17 mouse cellular contexts compared by ENCODE assay signal in the genomic region with DNA sequence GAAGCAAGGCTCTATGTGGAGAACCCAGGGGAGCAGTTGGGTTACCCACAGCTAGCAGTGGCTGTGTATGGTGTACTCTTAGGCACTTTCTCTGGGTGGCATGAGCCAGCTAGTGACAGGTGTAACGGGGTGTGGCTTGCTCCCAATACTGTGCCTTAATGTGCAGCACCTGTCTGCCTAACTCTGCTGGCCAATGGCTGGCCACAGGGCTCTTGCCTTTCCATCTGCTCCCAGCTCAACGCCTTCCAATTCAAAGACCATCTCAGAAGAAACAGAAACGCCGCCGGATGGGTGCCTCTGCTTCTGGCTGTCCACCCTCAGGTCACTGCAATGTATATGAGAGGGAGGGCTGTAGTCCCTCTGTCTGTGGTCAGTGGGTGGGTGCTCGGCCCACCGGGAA. TPM values are rescaled to one million over a fixed set of nuclear protein-coding genes. Genes with fewer than 3 reads are reported as not detected.
A peak's percentile ranks its signal among the peaks of the same experiment; 100 is the strongest.
DNase-seq lines count a peak whose midpoint lies in the region; ATAC-seq and TF ChIP-seq lines count a peak whose summit lies in the region.
"Had no signal": no experiment of that assay in that cellular context is flagged by ENCODE, and none has a peak within 500 bp of the region (broad histone marks: within the 10 kb centered on the region; RNA-seq: fewer than 3 reads in every experiment).

No protein-coding gene starts in this region.

- H3K9me3 ChIP-seq in forebrain, embryonic 14.5 days (replicated peaks; ENCODE audit: control insufficient read depth, low read length), result no peaks in the 10 kb centered on the region
- H3K9me3 ChIP-seq in forebrain, postnatal 0 days (ENCODE audit: low read length), result no peaks in the 10 kb centered on the region
- H3K9me3 ChIP-seq in heart, postnatal 0 days (replicated peaks; ENCODE audit: control insufficient read depth, low read length), result no peaks in the 10 kb centered on the region
- no peaks in the 10 kb centered on the region for H3K9me3 ChIP-seq in heart, embryonic 11.5 days (replicated peaks; ENCODE audit: control insufficient read depth, low read length)
- H3K9me3 ChIP-seq: hindbrain, embryonic 15.5 days had no signal

- no peak overlapping the region for H3K9ac ChIP-seq in forebrain, embryonic 14.5 days (ENCODE audit: low read length)
- no peak overlapping the region for H3K9ac ChIP-seq in forebrain, postnatal 0 days
- H3K9ac ChIP-seq in heart, postnatal 0 days (replicated peaks; ENCODE audit: low read depth, low read length), result no peak overlapping the region; the same call in 1 of the 2 replicates
- H3K9ac ChIP-seq in heart, embryonic 11.5 days (ENCODE audit: low read depth, low read length), result no peak overlapping the region
- H3K9ac ChIP-seq: hindbrain, embryonic 15.5 days had no signal

- no peak overlapping the region for H3K4me2 ChIP-seq in forebrain, embryonic 14.5 days (ENCODE audit: low read length)
- H3K4me2 ChIP-seq in forebrain, postnatal 0 days (ENCODE audit: low read depth), result no peak overlapping the region
- no peak overlapping the region for H3K4me2 ChIP-seq in heart, postnatal 0 days (ENCODE audit: low read depth, low read length)
- no peak overlapping the region for H3K4me2 ChIP-seq in heart, embryonic 11.5 days
- H3K4me2 ChIP-seq: hindbrain, embryonic 15.5 days had no signal

- no peak for TF ChIP-seq EP300 in heart, postnatal 0 days (IDR thresholded peaks at IDR 0.05; ENCODE audit: low read depth)

- H3K27me3 ChIP-seq in forebrain, embryonic 14.5 days (replicated peaks; ENCODE audit: control insufficient read depth, insufficient read depth, low read length), result no peaks in the 10 kb centered on the region
- H3K27me3 ChIP-seq in forebrain, postnatal 0 days (ENCODE audit: insufficient read depth, low read length), result no peaks in the 10 kb centered on the region
- no peaks in the 10 kb centered on the region for H3K27me3 ChIP-seq in heart, postnatal 0 days (ENCODE audit: control insufficient read depth, insufficient read depth, low read length)
- H3K27me3 ChIP-seq in heart, embryonic 11.5 days (ENCODE audit: control insufficient read depth, insufficient read depth, low read length), result no peaks in the 10 kb centered on the region
- H3K27me3 ChIP-seq: hindbrain, embryonic 15.5 days had no signal

- no peak for ATAC-seq in forebrain, embryonic 14.5 days
- no peak for ATAC-seq in forebrain, postnatal 0 days
- no peak for ATAC-seq in heart, postnatal 0 days (ENCODE audit: insufficient read depth, low read depth)
- ATAC-seq in heart, embryonic 11.5 days (replicated peaks; ENCODE audit: insufficient number of reproducible peaks, low FRiP score, low TSS enrichment), result no peak
- ATAC-seq in frontal cortex, adult (ENCODE audit: low TSS enrichment), result no peak

- intact Hi-C loops in left cerebral cortex, adult 2 months (cut with DNase I), result no loop called here
- intact Hi-C loops in left cerebral cortex, postnatal 14 days (cut with DNase I), result no loop called here

- H3K27ac ChIP-seq in forebrain, embryonic 14.5 days (ENCODE audit: low read depth, low read length), result peak overlapping the region; percentile 27; the same call in 1 of the 2 replicates
- H3K27ac ChIP-seq in forebrain, postnatal 0 days (ENCODE audit: low read depth, low read length), result no peak overlapping the region
- H3K27ac ChIP-seq in heart, postnatal 0 days (ENCODE audit: low read depth), result peak overlapping the region; percentile 82
- H3K27ac ChIP-seq in heart, embryonic 11.5 days (ENCODE audit: low read depth, low read length), result no peak overlapping the region
- H3K27ac ChIP-seq in left cerebral cortex, adult 2 months, result peak overlapping the region; percentile 4; the same call in 1 of the 2 replicates
- H3K27ac ChIP-seq in brown adipose tissue, adult 24 weeks (replicated peaks; ENCODE audit: low read depth, low read length), result peak overlapping the region; percentile 96
- H3K27ac ChIP-seq: hindbrain, embryonic 15.5 days had no signal

- no peak for DNase-seq in forebrain, embryonic 14.5 days (ENCODE audit: low spot score)
- DNase-seq in forebrain, postnatal 0 days, result no peak
- DNase-seq in heart, postnatal 0 days (ENCODE audit: low spot score), result no peak
- DNase-seq in left cerebral cortex, adult 2 months (ENCODE audit: extremely low spot score in 1 of 2, low spot score in 2 of 2), result no peak
- DNase-seq in left cerebral cortex, postnatal 14 days (ENCODE audit: low spot score in 2 of 2), result no peak
- DNase-seq: cerebellum, adult 11 months; gastrocnemius, postnatal 14 days; lung, adult 18-20 months; midbrain, embryonic 14.5 days; thymus, adult 18-20 months had no signal

- 90% methylated on average over 7 of the region's 7 CpGs for WGBS in forebrain, embryonic 14.5 days
- WGBS in forebrain, postnatal 0 days, result 90% methylated on average over 7 of the region's 7 CpGs
- WGBS in heart, postnatal 0 days, result 79% methylated on average over 7 of the region's 7 CpGs
- WGBS in heart, embryonic 11.5 days (ENCODE audit: insufficient replicate concordance), result 94% methylated on average over 7 of the region's 7 CpGs

- no peak for TF ChIP-seq CTCF in forebrain, postnatal 0 days (IDR thresholded peaks at IDR 0.05; ENCODE audit: low read depth)
- TF ChIP-seq CTCF in heart, postnatal 0 days (IDR thresholded peaks at IDR 0.05; ENCODE audit: low read depth), result no peak
- TF ChIP-seq CTCF in left cerebral cortex, adult 2 months (IDR thresholded peaks at IDR 0.05), result no peak

- H3K4me3 ChIP-seq in forebrain, embryonic 14.5 days (ENCODE audit: low read depth, low read length), result no peak overlapping the region
- no peak overlapping the region for H3K4me3 ChIP-seq in forebrain, postnatal 0 days (ENCODE audit: low read depth, low read length)
- no peak overlapping the region for H3K4me3 ChIP-seq in heart, postnatal 0 days (ENCODE audit: low read depth, low read length)
- H3K4me3 ChIP-seq in heart, embryonic 11.5 days (ENCODE audit: low read depth, low read length), result no peak overlapping the region
- no peak overlapping the region for H3K4me3 ChIP-seq in left cerebral cortex, adult 2 months
- peak overlapping the region; percentile 61 for H3K4me3 ChIP-seq in brown adipose tissue, adult 24 weeks (ENCODE audit: insufficient read depth, low read depth, low read length)
- H3K4me3 ChIP-seq: erythroblast, embryonic 14.5 days; hindbrain, embryonic 15.5 days had no signal

- peaks cover 74% of the 10 kb centered on the region for H3K36me3 ChIP-seq in forebrain, embryonic 14.5 days (ENCODE audit: control insufficient read depth, insufficient read depth, low read length)
- H3K36me3 ChIP-seq in forebrain, postnatal 0 days (ENCODE audit: insufficient read depth), result peaks cover 55% of the 10 kb centered on the region
- peaks cover 49% of the 10 kb centered on the region for H3K36me3 ChIP-seq in heart, postnatal 0 days (replicated peaks; ENCODE audit: control insufficient read depth, insufficient read depth, low read length)
- H3K36me3 ChIP-seq in heart, embryonic 11.5 days (ENCODE audit: control insufficient read depth, insufficient read depth, low read length), result peaks cover 12% of the 10 kb centered on the region

- 0 out of 2 replicates have a peak, but pooled peaks cover 4% of the 10 kb centered on the region for H3K4me1 ChIP-seq in forebrain, embryonic 14.5 days (ENCODE audit: control insufficient read depth, insufficient read depth, low read length)
- H3K4me1 ChIP-seq in forebrain, postnatal 0 days (ENCODE audit: insufficient read depth), result 0 out of 2 replicates have a peak, but pooled peaks cover 4% of the 10 kb centered on the region
- peaks cover 11% of the 10 kb centered on the region for H3K4me1 ChIP-seq in heart, postnatal 0 days (ENCODE audit: control insufficient read depth, insufficient read depth)
- peaks cover 7% of the 10 kb centered on the region for H3K4me1 ChIP-seq in heart, embryonic 11.5 days (ENCODE audit: control insufficient read depth, insufficient read depth, low read length)
- H3K4me1 ChIP-seq in brown adipose tissue, adult 24 weeks (ENCODE audit: control insufficient read depth, insufficient read depth, insufficient read length, low read length), result peaks cover 33% of the 10 kb centered on the region

RNA-seq across cellular contexts. Expression of a gene that starts 4.7 kb away (rescaled TPM):
- polyA plus RNA-seq in forebrain, embryonic 14.5 days (2014; fragmentation: Nextera tagmentation; extraction: Ambion mirVana), result 376 and 523 TPM in 2 replicates
- 848 and 1,386 TPM in 2 replicates for total RNA-seq in forebrain, postnatal 0 days (2014; rRNA removed)
- polyA plus RNA-seq in forebrain, postnatal 0 days (2015; fragmentation: Nextera tagmentation; extraction: Ambion mirVana), result 439 and 570 TPM in 2 replicates
- total RNA-seq in heart, postnatal 0 days (2014; rRNA removed; ENCODE audit: low replicate concordance), result 706 and 957 TPM in 2 replicates
- 356 and 378 TPM in 2 replicates for polyA plus RNA-seq in heart, postnatal 0 days (2015; fragmentation: Nextera tagmentation; extraction: Ambion mirVana)
- 347 and 390 TPM in 2 replicates for polyA plus RNA-seq in heart, embryonic 11.5 days (2014; fragmentation: Nextera tagmentation; extraction: Ambion mirVana)
- total RNA-seq in left cerebral cortex, adult 2 months (2021), result 100 to 1,000 TPM; 682 to 702 TPM
- 100 to 1,000 TPM; 565 to 568 TPM for total RNA-seq in left cerebral cortex, postnatal 14 days (2021)
- polyA plus RNA-seq in brown adipose tissue, adult 24 weeks (2012; ENCODE audit: insufficient read depth, insufficient read length, missing spikeins), result 875 and 1,284 TPM in 2 replicates

RNA-seq across cellular contexts. Expression of a gene that starts 11.4 kb away (rescaled TPM):
- 14.5 and 15.0 TPM in 2 replicates for polyA plus RNA-seq in forebrain, embryonic 14.5 days (2014; fragmentation: Nextera tagmentation; extraction: Ambion mirVana)
- total RNA-seq in forebrain, postnatal 0 days (2014; rRNA removed), result 46.6 and 58.8 TPM in 2 replicates
- 21.1 and 28.4 TPM in 2 replicates for polyA plus RNA-seq in forebrain, postnatal 0 days (2015; fragmentation: Nextera tagmentation; extraction: Ambion mirVana)
- total RNA-seq in heart, postnatal 0 days (2014; rRNA removed; ENCODE audit: low replicate concordance), result 14.6 and 15.3 TPM in 2 replicates
- polyA plus RNA-seq in heart, postnatal 0 days (2015; fragmentation: Nextera tagmentation; extraction: Ambion mirVana), result 6.2 and 6.5 TPM in 2 replicates
- 11.8 TPM in 2 replicates for polyA plus RNA-seq in heart, embryonic 11.5 days (2014; fragmentation: Nextera tagmentation; extraction: Ambion mirVana)
- 10 to 100 TPM; 26.0 to 29.0 TPM for total RNA-seq in left cerebral cortex, adult 2 months (2021)
- total RNA-seq in left cerebral cortex, postnatal 14 days (2021), result 10 to 100 TPM; 30.4 to 34.6 TPM
- 4.6 and 5.1 TPM in 2 replicates for polyA plus RNA-seq in brown adipose tissue, adult 24 weeks (2012; ENCODE audit: insufficient read depth, insufficient read length, missing spikeins)

RNA-seq across cellular contexts. Expression of a gene that starts 27.8 kb away (rescaled TPM):
- not detected in 2 replicates for polyA plus RNA-seq in forebrain, embryonic 14.5 days (2014; fragmentation: Nextera tagmentation; extraction: Ambion mirVana)
- not detected in 2 replicates for total RNA-seq in forebrain, postnatal 0 days (2014; rRNA removed)
- polyA plus RNA-seq in forebrain, postnatal 0 days (2015; fragmentation: Nextera tagmentation; extraction: Ambion mirVana), result not detected in 2 replicates
- total RNA-seq in heart, postnatal 0 days (2014; rRNA removed; ENCODE audit: low replicate concordance), result not detected in 2 replicates
- polyA plus RNA-seq in heart, postnatal 0 days (2015; fragmentation: Nextera tagmentation; extraction: Ambion mirVana), result not detected in 2 replicates
- 0.10 TPM in 1 of 2 replicates, not detected in the other for polyA plus RNA-seq in heart, embryonic 11.5 days (2014; fragmentation: Nextera tagmentation; extraction: Ambion mirVana)
- not detected for total RNA-seq in left cerebral cortex, adult 2 months (2021)
- not detected for total RNA-seq in left cerebral cortex, postnatal 14 days (2021)
- not detected in 2 replicates for polyA plus RNA-seq in brown adipose tissue, adult 24 weeks (2012; ENCODE audit: insufficient read depth, insufficient read length, missing spikeins)
- total RNA-seq: adrenal gland, adult 2 months; gastrocnemius, postnatal 14 days had no signal
- polyA plus RNA-seq: adrenal gland, adult 2 months; erythroblast, embryonic 14.5 days; heart, embryonic 14.5 days; hindbrain, embryonic 15.5 days; midbrain, embryonic 14.5 days had no signal

RNA-seq across cellular contexts. Expression of a gene that starts 36.2 kb away (rescaled TPM):
- 2.7 and 3.5 TPM in 2 replicates for polyA plus RNA-seq in forebrain, embryonic 14.5 days (2014; fragmentation: Nextera tagmentation; extraction: Ambion mirVana)
- 3.5 and 8.9 TPM in 2 replicates for total RNA-seq in forebrain, postnatal 0 days (2014; rRNA removed)
- 1.4 and 1.7 TPM in 2 replicates for polyA plus RNA-seq in forebrain, postnatal 0 days (2015; fragmentation: Nextera tagmentation; extraction: Ambion mirVana)
- 69.6 and 95.7 TPM in 2 replicates for total RNA-seq in heart, postnatal 0 days (2014; rRNA removed; ENCODE audit: low replicate concordance)
- 16.6 and 16.9 TPM in 2 replicates for polyA plus RNA-seq in heart, postnatal 0 days (2015; fragmentation: Nextera tagmentation; extraction: Ambion mirVana)
- polyA plus RNA-seq in heart, embryonic 11.5 days (2014; fragmentation: Nextera tagmentation; extraction: Ambion mirVana), result 24.0 and 27.5 TPM in 2 replicates
- 10 to 100 TPM in 1 of 2 experiments, 1 to 10 TPM in 1; 9.5 to 11.2 TPM for total RNA-seq in left cerebral cortex, adult 2 months (2021)
- total RNA-seq in left cerebral cortex, postnatal 14 days (2021), result 1 to 10 TPM; 8.0 to 9.7 TPM
- 3.2 and 7.3 TPM in 2 replicates for polyA plus RNA-seq in brown adipose tissue, adult 24 weeks (2012; ENCODE audit: insufficient read depth, insufficient read length, missing spikeins)

Comparison
In these comparisons a context has a peak if more than half of its experiments do, and no peak if none do; other contexts are left out.
1. H3K27ac ChIP-seq: peak in forebrain, embryonic 14.5 days (single experiment), heart, postnatal 0 days (single experiment), left cerebral cortex, adult 2 months (single experiment) and brown adipose tissue, adult 24 weeks (single experiment); none in forebrain, postnatal 0 days (single experiment) and heart, embryonic 11.5 days (single experiment).